In the genomic region with DNA sequence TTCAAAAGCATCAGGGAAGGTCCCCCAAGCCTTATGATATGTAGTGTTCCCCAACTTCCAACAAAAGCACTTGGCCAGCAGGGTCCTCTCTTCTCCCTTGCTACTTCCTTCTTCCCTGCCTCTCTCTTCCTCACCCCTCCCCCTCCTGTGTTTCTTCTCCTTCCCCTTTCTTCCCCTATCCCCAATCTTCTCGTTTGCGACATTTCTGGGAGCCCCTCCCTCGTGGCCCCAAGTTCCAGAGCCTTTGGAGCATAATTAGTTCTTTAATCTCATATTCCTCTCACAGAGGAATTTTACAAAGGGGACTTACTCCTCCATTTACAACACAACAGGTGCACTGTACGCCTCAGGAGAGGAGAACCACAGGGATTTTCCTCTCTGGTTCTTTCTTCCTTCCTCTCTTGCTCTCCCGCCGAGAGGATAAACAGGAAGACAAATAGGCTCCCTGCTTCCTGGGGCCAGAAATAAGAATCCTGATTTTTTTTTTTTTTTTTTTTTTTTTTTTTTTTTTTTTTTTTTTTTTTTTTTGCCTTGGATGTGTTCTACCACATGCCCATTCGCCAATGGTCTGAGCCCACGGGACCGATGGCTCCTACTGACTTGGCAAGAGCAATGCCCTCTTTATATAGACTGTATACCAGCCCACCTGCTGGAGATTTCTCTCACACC, we compare ENCODE assay signal across 8 mouse cellular contexts.
DNase-seq lines count a peak whose midpoint lies in the region; ATAC-seq and TF ChIP-seq lines count a peak whose summit lies in the region.

No protein-coding gene starts in this region.

- no peak for TF ChIP-seq RAD21 in CH12.LX (IDR thresholded peaks at IDR 0.05; ENCODE audit: low read depth, low read length)

- TF ChIP-seq EP300 in CH12.LX (IDR thresholded peaks at IDR 0.05; ENCODE audit: low read length), result no peak

- in situ Hi-C loops in CH12.LX (cut with MboI; ENCODE audit: low pct_ligation_motif_present, low pct_unique_long_range_greater_than_20kb, low sequenced_read_pairs), result no loop called here

- H3K27ac ChIP-seq in CH12.LX (ENCODE audit: insufficient read depth, low read depth), result no peak overlapping the region
- H3K27ac ChIP-seq in embryonic facial prominence, embryonic 12.5 days, result no peak overlapping the region
- H3K27ac ChIP-seq in intestine, embryonic 14.5 days (ENCODE audit: low read depth), result no peak overlapping the region

- H3K9ac ChIP-seq in CH12.LX (ENCODE audit: insufficient read depth, low read depth), result no peak overlapping the region
- H3K9ac ChIP-seq in embryonic facial prominence, embryonic 12.5 days, result no peak overlapping the region
- H3K9ac ChIP-seq in intestine, embryonic 14.5 days (ENCODE audit: low read length), result 0 out of 2 replicates have a peak overlapping the region, but pooled peaks have one; percentile 10

- peaks cover 0 to 7% of the 10 kb centered on the region in 2 experiments; a peak in 2 of 4 replicates for H3K4me1 ChIP-seq in CH12.LX (ENCODE audit: control insufficient read depth in 1 of 2, insufficient read depth in 2 of 2)
- H3K4me1 ChIP-seq in embryonic facial prominence, embryonic 12.5 days, result 0 out of 2 replicates have a peak, but pooled peaks cover 8% of the 10 kb centered on the region
- no peaks in the 10 kb centered on the region; the same call in 1 of the 2 replicates for H3K4me1 ChIP-seq in intestine, embryonic 14.5 days (replicated peaks; ENCODE audit: control insufficient read depth, insufficient read depth, low read length)
- peaks cover 26% of the 10 kb centered on the region for H3K4me1 ChIP-seq in megakaryocyte, embryonic 14.5 days

- H3K27me3 ChIP-seq in CH12.LX (replicated peaks), result no peaks in the 10 kb centered on the region
- peaks cover 11% of the 10 kb centered on the region for H3K27me3 ChIP-seq in embryonic facial prominence, embryonic 12.5 days
- no peaks in the 10 kb centered on the region for H3K27me3 ChIP-seq in intestine, embryonic 14.5 days (replicated peaks; ENCODE audit: control insufficient read depth, insufficient read depth, low read length)
- H3K27me3 ChIP-seq in megakaryocyte, embryonic 14.5 days (replicated peaks), result peaks cover 66% of the 10 kb centered on the region

- WGBS in embryonic facial prominence, embryonic 12.5 days, result 8% methylated on average over 9 of the region's 9 CpGs
- WGBS in intestine, embryonic 14.5 days, result 21% methylated on average over 9 of the region's 9 CpGs

- dilution Hi-C loops in CH12.LX (cut with MboI; ENCODE audit: extremely low pct_ligation_motif_present, extremely low pct_unique_long_range_greater_than_20kb, low sequenced_read_pairs), result no loop called here

- ATAC-seq in embryonic facial prominence, embryonic 12.5 days (ENCODE audit: insufficient number of reproducible peaks, insufficient read depth, low FRiP score, low TSS enrichment), result no peak
- ATAC-seq in intestine, embryonic 14.5 days (replicated peaks; ENCODE audit: low FRiP score, low TSS enrichment, low read depth), result no peak

- DNase-seq in CH12.LX (ENCODE audit: extremely low read depth), result no peak
- no peak for DNase-seq in intestine, embryonic 14.5 days (ENCODE audit: low spot score)
- DNase-seq in adrenal gland, adult 18-20 months (ENCODE audit: low spot score in 2 of 2), result no peak
- DNase-seq in right cerebral cortex, postnatal 4 days, result no peak
- DNase-seq in MN1 (ENCODE audit: low spot score), result no peak
- DNase-seq in kidney, postnatal 14 days, result no peak

- no peak overlapping the region for H3K4me2 ChIP-seq in CH12.LX (ENCODE audit: insufficient read depth, low read depth, poor library complexity, severe bottlenecking)
- peak overlapping the region; percentile 42 for H3K4me2 ChIP-seq in embryonic facial prominence, embryonic 12.5 days (replicated peaks)
- peak overlapping the region; percentile 42 for H3K4me2 ChIP-seq in intestine, embryonic 14.5 days (ENCODE audit: low read length)

- no peaks in the 10 kb centered on the region for H3K79me2 ChIP-seq in CH12.LX (replicated peaks; ENCODE audit: control insufficient read depth, extremely low read depth, insufficient read depth, poor library complexity, severe bottlenecking)

- no peaks in the 10 kb centered on the region for H3K9me3 ChIP-seq in CH12.LX (replicated peaks; ENCODE audit: low read length)
- H3K9me3 ChIP-seq in embryonic facial prominence, embryonic 12.5 days, result no peaks in the 10 kb centered on the region
- H3K9me3 ChIP-seq in intestine, embryonic 14.5 days (ENCODE audit: control insufficient read depth, low read length), result no peaks in the 10 kb centered on the region
- H3K9me3 ChIP-seq in megakaryocyte, embryonic 14.5 days, result peaks cover 5% of the 10 kb centered on the region; the same call in 1 of the 2 replicates

- no peak overlapping the region for H3K4me3 ChIP-seq in CH12.LX (replicated peaks in 1 of 3; ENCODE audit: low read depth in 2 of 3, low read length in 2 of 3, poor library complexity in 1 of 3)
- 0 out of 2 replicates have a peak overlapping the region, but pooled peaks have one; percentile 9 for H3K4me3 ChIP-seq in embryonic facial prominence, embryonic 12.5 days
- H3K4me3 ChIP-seq in intestine, embryonic 14.5 days (ENCODE audit: low read depth, low read length), result peak overlapping the region; percentile 17
- H3K4me3 ChIP-seq in megakaryocyte, embryonic 14.5 days (replicated peaks), result peak overlapping the region; percentile 91

- TF ChIP-seq CTCF in CH12.LX (conservative IDR thresholded peaks at IDR 0.05 in 1 of 2, IDR thresholded peaks at IDR 0.05 in 1 of 2; ENCODE audit: low read depth in 2 of 2, low read length in 2 of 2), result no peak

- H3K36me3 ChIP-seq in CH12.LX (replicated peaks in 1 of 2; ENCODE audit: control insufficient read depth in 1 of 2, insufficient read depth in 1 of 2, low read length in 1 of 2), result no peaks in the 10 kb centered on the region
- no peaks in the 10 kb centered on the region for H3K36me3 ChIP-seq in embryonic facial prominence, embryonic 12.5 days
- H3K36me3 ChIP-seq in intestine, embryonic 14.5 days (ENCODE audit: control insufficient read depth, insufficient read depth, low read length), result no peaks in the 10 kb centered on the region
- H3K36me3 ChIP-seq in megakaryocyte, embryonic 14.5 days (replicated peaks; ENCODE audit: low read length), result no peaks in the 10 kb centered on the region

- no peak for TF ChIP-seq POLR2A in CH12.LX (IDR thresholded peaks at IDR 0.05; ENCODE audit: low read depth, low read length)

TF ChIP-seq in CH12.LX, 34 proteins besides CTCF, POLR2A, EP300 and RAD21:
- TF ChIP-seq USF2 (conservative IDR thresholded peaks at IDR 0.05; ENCODE audit: low read depth, low read length), result no peak
- peak; percentile 70 for TF ChIP-seq ZNF384 (IDR thresholded peaks at IDR 0.05; ENCODE audit: low read depth, low read length)

Comparison
In these comparisons a context has a peak if more than half of its experiments do, and no peak if none do; other contexts are left out.
1. H3K4me3 ChIP-seq: peak in embryonic facial prominence, embryonic 12.5 days (single experiment), intestine, embryonic 14.5 days (single experiment) and megakaryocyte, embryonic 14.5 days (single experiment); none in CH12.LX (0 of 3).